Mouse (Mus musculus) CH12.LX (cell line): ENCODE measurements around the gene Plk3. TPM values are rescaled to one million over a fixed set of nuclear protein-coding genes. Genes with fewer than 3 reads are reported as not detected.

Source experiments
- DNase-seq: peaks from one replicate; pipeline ENCODE4 v3.0.0-alpha.2; 2013; ENCODE audit errors: extremely low read depth
- H3K27ac ChIP-seq: 2 replicates; pipeline ENCODE4 v1.5.1; 2012; ENCODE audit warnings: low read depth, mild to moderate bottlenecking, control low read depth, moderate library complexity; ENCODE audit not compliant: insufficient read depth
- H3K27me3 ChIP-seq: replicated peaks from 2 replicates; pipeline ENCODE3; 2012; ENCODE audit warnings: inconsistent platforms
- H3K36me3 ChIP-seq, 2 experiments: replicated peaks in 1 of 2; 2 replicates each; pipeline versions ENCODE3 to v1.6.1; 2012; ENCODE audit warnings: inconsistent platforms in 1 of 2, low read length in 1 of 2, mild to moderate bottlenecking in 1 of 2, mixed read lengths in 1 of 2, moderate library complexity in 1 of 2; ENCODE audit not compliant: control insufficient read depth in 1 of 2, insufficient read depth in 1 of 2
- H3K4me1 ChIP-seq, 2 experiments: 2 replicates each; pipeline ENCODE4 v1.6.1; 2012; ENCODE audit warnings: inconsistent platforms in 1 of 2, moderate library complexity in 1 of 2; ENCODE audit not compliant: insufficient read depth in 2 of 2, control insufficient read depth in 1 of 2
- H3K4me2 ChIP-seq: 2 replicates; pipeline ENCODE4 v1.6.1; 2012; ENCODE audit warnings: low read depth, mild to moderate bottlenecking, control low read depth; ENCODE audit not compliant: poor library complexity, insufficient read depth, severe bottlenecking
- H3K4me3 ChIP-seq, 3 experiments: fragments of 150-350 bp in 1 of 3; sonication (generic) in 1 of 3; replicated peaks in 1 of 3; 2 replicates each; pipeline versions ENCODE3 to v1.5.1; 2011 to 2012; ENCODE audit warnings: low read depth in 2 of 3, low read length in 2 of 3, mild to moderate bottlenecking in 2 of 3, moderate library complexity in 2 of 3, control low read depth in 1 of 3, improper control_type of control experiment in 1 of 3, inconsistent platforms in 1 of 3, mixed read lengths in 1 of 3; ENCODE audit not compliant: poor library complexity in 1 of 3
- H3K79me2 ChIP-seq: replicated peaks from 2 replicates; pipeline ENCODE4 v1.6.1; 2012; ENCODE audit warnings: mild to moderate bottlenecking, moderate library complexity; ENCODE audit not compliant: control insufficient read depth, poor library complexity, insufficient read depth, severe bottlenecking; ENCODE audit errors: extremely low read depth
- H3K9ac ChIP-seq: 2 replicates; pipeline ENCODE4 v1.6.1; 2012; ENCODE audit warnings: low read depth, mild to moderate bottlenecking, control low read depth, moderate library complexity; ENCODE audit not compliant: insufficient read depth
- H3K9me3 ChIP-seq: replicated peaks from 2 replicates; pipeline ENCODE3; 2012; ENCODE audit warnings: low read length, inconsistent platforms, mixed read lengths
- BHLHE40 ChIP-seq: IDR thresholded peaks from 2 replicates; pipeline ENCODE4 v1.6.1; 2011; ENCODE audit warnings: mild to moderate bottlenecking, low read depth, low read length, improper control_type of control experiment
- CHD1 ChIP-seq: IDR thresholded peaks from 2 replicates; pipeline ENCODE4 v1.6.1; 2012; ENCODE audit warnings: low read depth, low read length, improper control_type of control experiment, inconsistent platforms
- CHD2 ChIP-seq: IDR thresholded peaks from 2 replicates; pipeline ENCODE4 v1.6.1; 2011; ENCODE audit warnings: low read length, improper control_type of control experiment
- CTCF ChIP-seq, 2 experiments: IDR thresholded peaks in 1 of 2; conservative IDR thresholded peaks in 1 of 2; 2 replicates each; pipeline ENCODE4 v1.5.1; 2011 to 2012; ENCODE audit warnings: low read depth in 2 of 2, low read length in 2 of 2, improper control_type of control experiment in 1 of 2, inconsistent platforms in 1 of 2, mild to moderate bottlenecking in 1 of 2, moderate library complexity in 1 of 2
- E2F4 ChIP-seq: IDR thresholded peaks from 2 replicates; pipeline ENCODE4 v1.6.1; 2011; ENCODE audit warnings: low read depth, low read length, improper control_type of control experiment; ENCODE audit not compliant: insufficient replicate concordance
- ELF1 ChIP-seq: IDR thresholded peaks from 2 replicates; pipeline ENCODE4 v1.6.1; 2014; ENCODE audit warnings: low read depth, mild to moderate bottlenecking, inconsistent platforms, low read length, improper control_type of control experiment
- EP300 ChIP-seq: IDR thresholded peaks from 2 replicates; pipeline ENCODE4 v1.6.1; 2011; ENCODE audit warnings: low read length, improper control_type of control experiment
- GABPA ChIP-seq: IDR thresholded peaks from 2 replicates; pipeline ENCODE4 v1.6.1; 2012; ENCODE audit warnings: low read depth, low read length, improper control_type of control experiment, inconsistent platforms; ENCODE audit not compliant: insufficient replicate concordance
- HCFC1 ChIP-seq: IDR thresholded peaks from 2 replicates; pipeline ENCODE4 v1.6.1; 2012; ENCODE audit warnings: low read depth, mild to moderate bottlenecking, inconsistent platforms, low read length, improper control_type of control experiment
- KAT2A ChIP-seq: IDR thresholded peaks from 2 replicates; pipeline ENCODE4 v1.6.1; 2012; ENCODE audit warnings: low read length, improper control_type of control experiment, inconsistent platforms; ENCODE audit not compliant: insufficient replicate concordance
- MAFK ChIP-seq: IDR thresholded peaks from 2 replicates; pipeline ENCODE4 v1.6.1; 2011; ENCODE audit warnings: low read length, improper control_type of control experiment; ENCODE audit not compliant: insufficient replicate concordance
- NELFE ChIP-seq: IDR thresholded peaks from 2 replicates; pipeline ENCODE4 v1.6.1; 2011; ENCODE audit warnings: low read depth, low read length, improper control_type of control experiment
- NRF1 ChIP-seq: IDR thresholded peaks from 2 replicates; pipeline ENCODE4 v1.6.1; 2014; ENCODE audit warnings: low read depth, mild to moderate bottlenecking, inconsistent platforms, low read length, improper control_type of control experiment, moderate library complexity
- POLR2A ChIP-seq: IDR thresholded peaks from 2 replicates; pipeline ENCODE4 v1.6.1; 2011; ENCODE audit warnings: low read depth, mild to moderate bottlenecking, improper control_type of control experiment, low read length
- POLR2AphosphoS2 ChIP-seq: IDR thresholded peaks from 2 replicates; pipeline ENCODE4 v1.6.1; 2011; ENCODE audit warnings: low read depth, low read length, improper control_type of control experiment
- RAD21 ChIP-seq: IDR thresholded peaks from 2 replicates; pipeline ENCODE4 v1.6.1; 2011; ENCODE audit warnings: low read depth, mild to moderate bottlenecking, low read length, improper control_type of control experiment, moderate library complexity
- RCOR1 ChIP-seq: conservative IDR thresholded peaks from 2 replicates; pipeline ENCODE4 v1.6.1; 2012; ENCODE audit warnings: low read depth, mild to moderate bottlenecking, inconsistent platforms, low read length, improper control_type of control experiment
- SIN3A ChIP-seq: IDR thresholded peaks from 2 replicates; pipeline ENCODE4 v1.6.1; 2012; ENCODE audit warnings: low read length, improper control_type of control experiment, inconsistent platforms
- TBP ChIP-seq: conservative IDR thresholded peaks from 2 replicates; pipeline ENCODE4 v1.6.1; 2011; ENCODE audit warnings: low read depth, low read length, improper control_type of control experiment
- TCF12 ChIP-seq: IDR thresholded peaks from 2 replicates; pipeline ENCODE4 v1.6.1; 2014; ENCODE audit warnings: low read depth, mild to moderate bottlenecking, inconsistent platforms, low read length, improper control_type of control experiment
- ZMIZ1 ChIP-seq: IDR thresholded peaks from 2 replicates; pipeline ENCODE4 v1.6.1; 2012; ENCODE audit warnings: low read depth, mild to moderate bottlenecking, inconsistent platforms, low read length, improper control_type of control experiment
- ZNF384 ChIP-seq: IDR thresholded peaks from 2 replicates; pipeline ENCODE4 v1.6.1; 2012; ENCODE audit warnings: low read depth, low read length, improper control_type of control experiment, inconsistent platforms
- dilution Hi-C: fragments of 300-500 bp; cut with MboI; formaldehyde crosslinking; loops from 2 replicates; pipeline ENCODE4 v1.14.3; 2020; ENCODE audit warnings: low sequenced_read_pairs; ENCODE audit not compliant: extremely low pct_unique_long_range_greater_than_20kb, extremely low pct_ligation_motif_present
- in situ Hi-C: fragments of 300-500 bp; cut with MboI; formaldehyde crosslinking; loops from 3 replicates; pipeline ENCODE4 v1.14.3; 2019; ENCODE audit warnings: low sequenced_read_pairs, low pct_ligation_motif_present, low pct_unique_long_range_greater_than_20kb, mixed read lengths
- polyA plus RNA-seq: library from polyadenylated mRNA; unstranded; fragments of >175 nt; gene quantifications from 2 replicates; pipeline ENCODE4 v1.2.1, GENCODE M21; 2012; ENCODE audit warnings: low read depth; ENCODE audit not compliant: insufficient read length
- total RNA-seq, 2 experiments: library from RNA; depleted of rRNA; stranded (reverse); fragments of 300-350 nt in 1 of 2; fragments of >200 nt in 1 of 2; gene quantifications; 2 replicates each; pipeline ENCODE4 v1.2.3; 2012 to 2014

The Plk3 gene
- total and polyA plus RNA-seq, 3 experiments: 8.8 to 18.5 (median 12.0) TPM

DNA sequence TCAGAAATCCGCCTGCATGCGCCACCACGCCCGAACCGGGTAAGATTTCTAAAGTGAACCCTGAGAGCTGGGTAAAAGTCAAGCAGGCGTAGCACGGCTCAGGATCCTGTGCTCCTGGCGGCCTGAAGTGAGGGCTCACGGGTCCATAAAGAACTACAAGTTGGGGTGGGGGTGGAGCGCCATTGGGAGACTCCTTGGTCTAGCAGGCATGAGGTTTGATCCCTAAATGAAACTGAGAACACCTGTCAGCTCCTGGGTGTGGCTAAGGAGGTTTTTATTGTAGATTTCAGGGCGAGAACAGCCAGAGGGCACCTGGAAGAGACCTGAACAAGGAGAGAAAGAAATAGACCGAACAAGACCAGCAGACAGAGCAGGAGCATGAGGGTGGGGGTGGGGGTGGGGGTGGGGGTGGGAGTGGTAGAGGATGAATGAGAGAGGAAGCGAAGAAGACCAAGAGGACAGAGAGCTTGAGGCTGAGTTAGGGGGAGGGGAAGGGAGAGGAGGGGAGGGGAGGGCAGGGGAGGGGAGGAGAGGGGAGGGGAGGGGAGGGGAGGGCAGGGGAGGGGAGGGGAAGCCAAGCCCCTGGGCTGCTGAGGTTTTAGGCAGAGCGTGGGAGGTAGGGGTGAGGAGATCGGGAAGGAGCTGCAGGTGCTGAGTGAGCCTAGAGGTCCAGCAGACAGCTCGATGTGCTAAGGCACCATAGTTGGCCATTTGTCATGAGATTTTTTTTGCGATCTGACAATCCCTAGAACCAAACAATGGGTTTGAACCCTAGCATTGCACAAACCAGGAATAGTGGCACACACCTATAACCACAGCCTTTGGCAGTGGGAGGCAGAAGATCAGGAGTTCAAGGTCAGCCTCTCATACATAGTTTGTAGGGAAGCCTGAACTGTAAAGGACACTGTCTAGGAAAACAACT lies 4.8 kb upstream of the Plk3 start:
- in situ Hi-C loops: loop anchor here (5.0 kb wide), 2 partner anchors 36 to 316 kb away; partner anchors contain the start of gene Hpdl
- dilution Hi-C loops: no loop called here
- Histone ChIP-seq H3K27ac (peak overlapping the region; percentile 16), H3K27me3 (no peaks in the 10 kb centered on the region), H3K4me1 (peaks cover 16 to 41% of the 10 kb centered on the region in 2 experiments), H3K9ac (no peak overlapping the region), H3K4me2 (peak overlapping the region; percentile 55; the same call in 1 of the 2 replicates), H3K36me3 (no peaks in the 10 kb centered on the region), H3K9me3 (no peaks in the 10 kb centered on the region), H3K4me3 (no peak overlapping the region), H3K79me2 (peaks cover under 1% of the 10 kb centered on the region)
- TF ChIP-seq BHLHE40 (no peak), ZNF384 (no peak), SIN3A (no peak), CTCF (conservative IDR thresholded peaks at IDR 0.05 in 1 of 2, IDR thresholded peaks at IDR 0.05 in 1 of 2; ENCODE audit: low read depth in 2 of 2, low read length in 2 of 2) (no peak), POLR2A (no peak; the same call in 1 of the 2 replicates), NELFE (no peak), E2F4 (no peak), MAFK (no peak), CHD1 (no peak), TCF12 (no peak), RCOR1 (no peak), ZMIZ1 (no peak), RAD21 (no peak), CHD2 (no peak), EP300 (no peak), NRF1 (no peak)
- DNase-seq: no peak

GRCm38 (mm10) chr4:117136034-117136433 lies 2.3 kb upstream of the Plk3 start:
- dilution Hi-C loops: no loop called here
- H3K4me2 ChIP-seq: peak overlapping the region; percentile 29
- peaks cover 23 to 60% of the 10 kb centered on the region in 2 experiments for H3K4me1 ChIP-seq
- H3K4me3 ChIP-seq: peak overlapping the region in 1 of 3 experiments; percentile 19
- H3K27me3 ChIP-seq: no peaks in the 10 kb centered on the region
- peak overlapping the region; percentile 52 for H3K27ac ChIP-seq
- peaks cover 20% of the 10 kb centered on the region for H3K79me2 ChIP-seq
- no peak for DNase-seq
- peaks cover 7 to 15% of the 10 kb centered on the region in 2 experiments for H3K36me3 ChIP-seq
- H3K9me3 ChIP-seq: no peaks in the 10 kb centered on the region
- peak overlapping the region; percentile 5 for H3K9ac ChIP-seq
- TF ChIP-seq ELF1 (no peak), POLR2A (peak; percentile 78), TBP (0 out of 2 replicates have a peak, but pooled peaks have one; percentile 49), HCFC1 (no peak), KAT2A (no peak), CHD2 (no peak), GABPA (no peak), TCF12 (peak; percentile 64; the same call in 1 of the 2 replicates), RCOR1 (no peak), MAFK (peak; percentile 83), SIN3A (0 out of 2 replicates have a peak, but pooled peaks have one; percentile 27), CHD1 (no peak), POLR2AphosphoS2 (no peak)
- in situ Hi-C loops: loop anchor here (5.0 kb wide), 2 partner anchors 34 to 314 kb away; partner anchors contain the start of gene Hpdl
